Mouse (Mus musculus): Measurements from ENCODE around the gene Cadm2. TPM values are rescaled to one million over a fixed set of nuclear protein-coding genes. Genes with fewer than 3 reads are reported as not detected.

Gene Cadm2
- total RNA-seq, 2 experiments from 2014 or later: 220 to 238 TPM

- DNase-seq: no peak
- intact Hi-C loops (cut with DNase I): no loop called here
Observed at GRCm38 (mm10) chr16:66969520-66970144, 651.1 kb downstream of the Cadm2 start.

- DNase-seq: no peak
- intact Hi-C loops (cut with DNase I): no loop called here
Observed at GRCm38 (mm10) chr16:66968336-66968735, 652.4 kb downstream of the Cadm2 start.

GRCm38 (mm10) chr16:66967686-66968085, 653.0 kb downstream of the Cadm2 start:
- intact Hi-C loops (cut with DNase I): no loop called here
- DNase-seq: no peak

GRCm38 (mm10) chr16:66959146-66959545, 661.6 kb downstream of the Cadm2 start:
- intact Hi-C loops (cut with DNase I): no loop called here
- no peak for DNase-seq

- DNase-seq: no peak
- intact Hi-C loops (cut with DNase I): no loop called here
Observed at GRCm38 (mm10) chr16:66955876-66956275, 664.8 kb downstream of the Cadm2 start.

GRCm38 (mm10) chr16:66936332-66936731, 684.4 kb downstream of the Cadm2 start:
- no peak for DNase-seq

GRCm38 (mm10) chr16:66925517-66925916, 695.2 kb downstream of the Cadm2 start:
- DNase-seq: no peak
- intact Hi-C loops (cut with DNase I): no loop called here

More at GRCm38 (mm10) chr16:66936332-66936731, 684.4 kb downstream of the Cadm2 start:
- intact Hi-C loops (cut with DNase I): no loop called here

- intact Hi-C loops (cut with DNase I): no loop called here
- no peak for DNase-seq
Observed at GRCm38 (mm10) chr16:66922753-66923152, 698.0 kb downstream of the Cadm2 start.

- DNase-seq: no peak
- intact Hi-C loops (cut with DNase I): no loop called here
Observed at GRCm38 (mm10) chr16:66921414-66921915, 699.2 kb downstream of the Cadm2 start.

- intact Hi-C loops (cut with DNase I): no loop called here
Observed at GRCm38 (mm10) chr16:66919889-66920402, 700.8 kb downstream of the Cadm2 start.

GRCm38 (mm10) chr16:66901801-66902200, 718.9 kb downstream of the Cadm2 start:
- intact Hi-C loops (cut with DNase I): no loop called here
- no peak for DNase-seq

More at GRCm38 (mm10) chr16:66919889-66920402, 700.8 kb downstream of the Cadm2 start:
- no peak for DNase-seq

GRCm38 (mm10) chr16:66900664-66901063, 720.0 kb downstream of the Cadm2 start:
- DNase-seq: peak; percentile 34
- intact Hi-C loops (cut with DNase I): no loop called here

- peak; percentile 77 for DNase-seq
- intact Hi-C loops (cut with DNase I): no loop called here
Observed at GRCm38 (mm10) chr16:66892359-66892758, 728.3 kb downstream of the Cadm2 start.

- intact Hi-C loops (cut with DNase I): no loop called here
- no peak for DNase-seq
Observed at GRCm38 (mm10) chr16:66891559-66892247, 729.0 kb downstream of the Cadm2 start.

GRCm38 (mm10) chr16:66889907-66890306, 730.8 kb downstream of the Cadm2 start:
- intact Hi-C loops (cut with DNase I): no loop called here
- no peak for DNase-seq

GRCm38 (mm10) chr16:66882597-66882996, 738.1 kb downstream of the Cadm2 start:
- peak; percentile 5 for DNase-seq
- intact Hi-C loops (cut with DNase I): no loop called here

GRCm38 (mm10) chr16:66871201-66871600, 749.5 kb downstream of the Cadm2 start:
- intact Hi-C loops (cut with DNase I): no loop called here
- DNase-seq: no peak

GRCm38 (mm10) chr16:66851047-66851446, 769.7 kb downstream of the Cadm2 start:
- no peak for DNase-seq
- intact Hi-C loops (cut with DNase I): no loop called here

- intact Hi-C loops (cut with DNase I): no loop called here
- DNase-seq: peak; percentile 20
Observed at GRCm38 (mm10) chr16:66824866-66825265, 795.8 kb downstream of the Cadm2 start.

GRCm38 (mm10) chr16:66811495-66811894, 809.2 kb downstream of the Cadm2 start:
- no peak for DNase-seq
- intact Hi-C loops (cut with DNase I): no loop called here

GRCm38 (mm10) chr16:66798204-66798603, 822.5 kb downstream of the Cadm2 start:
- intact Hi-C loops (cut with DNase I): no loop called here

GRCm38 (mm10) chr16:66793067-66793466, 827.6 kb downstream of the Cadm2 start:
- DNase-seq: no peak
- intact Hi-C loops (cut with DNase I): no loop called here

More at GRCm38 (mm10) chr16:66798204-66798603, 822.5 kb downstream of the Cadm2 start:
- DNase-seq: peak; percentile 1

Data from left cerebral cortex, postnatal 4 days (tissue).